ENCODE assay signal across 9 mouse cellular contexts in the genomic region with DNA sequence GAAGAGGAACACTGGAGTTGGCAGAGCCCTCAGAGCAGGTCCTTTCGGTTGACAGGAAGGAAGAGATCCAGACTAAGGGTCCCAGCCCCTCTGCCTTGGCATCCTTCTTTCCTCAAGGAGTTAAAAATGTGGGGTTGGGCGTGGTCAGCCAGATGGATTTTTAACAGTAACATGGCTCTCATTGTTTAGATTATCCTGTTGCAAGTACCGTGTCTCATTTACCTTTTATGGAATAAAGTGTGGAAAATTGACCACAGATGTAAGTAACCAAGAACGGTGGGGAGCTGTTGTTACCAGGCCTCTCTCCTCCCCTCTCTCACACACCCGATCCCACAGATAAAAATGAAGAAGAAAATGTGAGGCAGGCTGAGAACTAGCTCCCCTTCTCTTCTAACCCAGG.
A peak's percentile ranks its signal among the peaks of the same experiment; 100 is the strongest.
DNase-seq lines count a peak whose midpoint lies in the region; ATAC-seq and TF ChIP-seq lines count a peak whose summit lies in the region.
"Had no signal": no experiment of that assay in that cellular context is flagged by ENCODE, and none has a peak within 500 bp of the region (broad histone marks: within the 10 kb centered on the region; RNA-seq: fewer than 3 reads in every experiment).

No protein-coding gene starts in this region.

- intact Hi-C loops in left cerebral cortex, adult 2 months (cut with DNase I) = no loop called here

- H3K4me1 ChIP-seq in forebrain, embryonic 10.5 days = peaks cover 50% of the 10 kb centered on the region
- H3K4me1 ChIP-seq in forebrain, embryonic 11.5 days (replicated peaks; ENCODE audit: control insufficient read depth, insufficient read depth, low read length) = 0 out of 2 replicates have a peak, but pooled peaks cover 2% of the 10 kb centered on the region
- H3K4me1 ChIP-seq in forebrain, embryonic 13.5 days = peaks cover 22% of the 10 kb centered on the region
- peaks cover 64% of the 10 kb centered on the region for H3K4me1 ChIP-seq in limb, embryonic 12.5 days (replicated peaks)

- WGBS in forebrain, embryonic 10.5 days = 58% methylated on average over 5 of the region's 5 CpGs
- 68% methylated on average over 5 of the region's 5 CpGs for WGBS in forebrain, embryonic 11.5 days
- WGBS in forebrain, embryonic 13.5 days = 63% methylated on average over 5 of the region's 5 CpGs
- 9% methylated on average over 5 of the region's 5 CpGs for WGBS in limb, embryonic 12.5 days

- ATAC-seq in forebrain, embryonic 11.5 days (replicated peaks; ENCODE audit: low FRiP score) = no peak
- peak; percentile 34 for ATAC-seq in forebrain, embryonic 13.5 days
- ATAC-seq in limb, embryonic 12.5 days (ENCODE audit: insufficient number of reproducible peaks, insufficient read depth, low FRiP score, low TSS enrichment, low read depth) = no peak

- H3K9ac ChIP-seq in forebrain, embryonic 11.5 days (ENCODE audit: low read length) = no peak overlapping the region
- H3K9ac ChIP-seq in forebrain, embryonic 13.5 days = no peak overlapping the region; the same call in 1 of the 2 replicates
- no peak overlapping the region; the same call in 1 of the 2 replicates for H3K9ac ChIP-seq in limb, embryonic 12.5 days (replicated peaks)

- H3K4me2 ChIP-seq in forebrain, embryonic 11.5 days (ENCODE audit: low read depth, low read length, severe bottlenecking) = no peak overlapping the region
- peak overlapping the region; percentile 47 for H3K4me2 ChIP-seq in forebrain, embryonic 13.5 days
- peak overlapping the region; percentile 35 for H3K4me2 ChIP-seq in limb, embryonic 12.5 days

- H3K36me3 ChIP-seq in forebrain, embryonic 10.5 days (replicated peaks) = no peaks in the 10 kb centered on the region
- no peaks in the 10 kb centered on the region for H3K36me3 ChIP-seq in forebrain, embryonic 11.5 days (ENCODE audit: control insufficient read depth, insufficient read depth, low read length)
- no peaks in the 10 kb centered on the region for H3K36me3 ChIP-seq in forebrain, embryonic 13.5 days (ENCODE audit: poor library complexity, severe bottlenecking)
- H3K36me3 ChIP-seq in limb, embryonic 12.5 days = no peaks in the 10 kb centered on the region

- H3K27ac ChIP-seq in forebrain, embryonic 10.5 days = peak overlapping the region; percentile 79
- H3K27ac ChIP-seq in forebrain, embryonic 11.5 days (ENCODE audit: low read depth, low read length) = no peak overlapping the region
- peak overlapping the region; percentile 15; the same call in 1 of the 2 replicates for H3K27ac ChIP-seq in forebrain, embryonic 13.5 days
- peak overlapping the region; percentile 91 for H3K27ac ChIP-seq in limb, embryonic 12.5 days
- H3K27ac ChIP-seq in left cerebral cortex, adult 2 months = no peak overlapping the region

- H3K27me3 ChIP-seq in forebrain, embryonic 10.5 days (ENCODE audit: poor library complexity, severe bottlenecking) = no peaks in the 10 kb centered on the region
- no peaks in the 10 kb centered on the region for H3K27me3 ChIP-seq in forebrain, embryonic 11.5 days (ENCODE audit: control insufficient read depth, insufficient read depth, low read length)
- no peaks in the 10 kb centered on the region for H3K27me3 ChIP-seq in forebrain, embryonic 13.5 days
- 0 out of 2 replicates have a peak, but pooled peaks cover 6% of the 10 kb centered on the region for H3K27me3 ChIP-seq in limb, embryonic 12.5 days

- H3K4me3 ChIP-seq in forebrain, embryonic 10.5 days = no peak overlapping the region
- H3K4me3 ChIP-seq in forebrain, embryonic 11.5 days (ENCODE audit: low read depth, low read length) = no peak overlapping the region
- H3K4me3 ChIP-seq in forebrain, embryonic 13.5 days = no peak overlapping the region
- H3K4me3 ChIP-seq in limb, embryonic 12.5 days (replicated peaks) = no peak overlapping the region
- H3K4me3 ChIP-seq in left cerebral cortex, adult 2 months = no peak overlapping the region

- no peaks in the 10 kb centered on the region for H3K9me3 ChIP-seq in forebrain, embryonic 10.5 days
- H3K9me3 ChIP-seq in forebrain, embryonic 11.5 days (ENCODE audit: control insufficient read depth, low read length) = no peaks in the 10 kb centered on the region
- no peaks in the 10 kb centered on the region for H3K9me3 ChIP-seq in forebrain, embryonic 13.5 days (replicated peaks)
- no peaks in the 10 kb centered on the region for H3K9me3 ChIP-seq in limb, embryonic 12.5 days

- TF ChIP-seq CTCF in left cerebral cortex, adult 2 months (IDR thresholded peaks at IDR 0.05) = no peak

- DNase-seq in forebrain, embryonic 10.5 days (ENCODE audit: extremely low spot score, low spot score) = no peak
- no peak for DNase-seq in forebrain, embryonic 11.5 days (ENCODE audit: low spot score)
- peak; percentile 42 for DNase-seq in 3T3-L1 (ENCODE audit: low read depth, low spot score)
- DNase-seq in right cerebral cortex, adult 2 months (ENCODE audit: low spot score in 2 of 2) = no peak
- DNase-seq in left cerebral cortex, adult 2 months (ENCODE audit: extremely low spot score in 1 of 2, low spot score in 2 of 2) = no peak
- DNase-seq in cerebellum, postnatal 14 days = no peak
- DNase-seq: adrenal gland, postnatal 14 days had no signal

Comparison
In these comparisons a context has a peak if more than half of its experiments do, and no peak if none do; other contexts are left out.
1. H3K27ac ChIP-seq: peak in forebrain, embryonic 10.5 days (single experiment), forebrain, embryonic 13.5 days (single experiment) and limb, embryonic 12.5 days (single experiment); none in forebrain, embryonic 11.5 days (single experiment) and left cerebral cortex, adult 2 months (single experiment).